Comparison of ENCODE assay signal across 39 mouse cellular contexts in the genomic region with DNA sequence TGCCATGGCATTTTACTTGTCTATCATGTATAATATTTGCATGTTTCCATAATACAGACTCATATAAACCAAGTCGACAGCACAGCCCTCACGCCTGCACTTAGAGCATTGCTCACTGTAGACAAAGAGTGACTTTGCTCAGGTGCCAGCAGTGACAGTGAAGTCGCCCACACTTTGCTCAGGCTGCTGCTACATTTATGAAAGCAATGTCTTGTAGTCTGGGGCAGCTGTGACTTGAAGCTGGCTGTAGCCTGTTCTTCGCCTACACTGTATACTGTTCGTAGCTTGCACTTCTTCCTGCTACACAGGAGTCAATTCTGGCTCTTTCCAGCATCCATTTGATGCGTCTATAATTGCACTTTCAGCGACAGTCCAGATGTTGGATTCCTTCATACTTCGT. TPM values are rescaled to one million over a fixed set of nuclear protein-coding genes. Genes with fewer than 3 reads are reported as not detected.
DNase-seq lines count a peak whose midpoint lies in the region; ATAC-seq lines count a peak whose summit lies in the region.
"Had no signal": no experiment of that assay in that cellular context is flagged by ENCODE, and none has a peak within 500 bp of the region (broad histone marks: within the 10 kb centered on the region; RNA-seq: fewer than 3 reads in every experiment).

No protein-coding gene starts in this region.

- no peak overlapping the region for H3K4me2 ChIP-seq in forebrain, embryonic 12.5 days
- H3K4me2 ChIP-seq: heart, embryonic 15.5 days; hindbrain, embryonic 15.5 days; liver, embryonic 15.5 days; lung, embryonic 15.5 days; neural tube, embryonic 13.5 days; stomach, embryonic 15.5 days had no signal

- intact Hi-C loops in left cerebral cortex, postnatal 4 days (cut with DNase I): no loop called here

- no peaks in the 10 kb centered on the region for H3K27me3 ChIP-seq in forebrain, embryonic 12.5 days
- H3K27me3 ChIP-seq: CH12.LX; heart, embryonic 15.5 days; hindbrain, embryonic 15.5 days; lung, embryonic 15.5 days; neural tube, embryonic 13.5 days; stomach, embryonic 15.5 days had no signal

- ATAC-seq in forebrain, embryonic 12.5 days (ENCODE audit: low FRiP score): no peak
- ATAC-seq: intestine, embryonic 16.5 days; midbrain, embryonic 16.5 days; Patski had no signal

- WGBS in forebrain, embryonic 12.5 days: 90% methylated on average over 8 of the region's 8 CpGs

- H3K36me3 ChIP-seq in forebrain, embryonic 12.5 days (replicated peaks): no peaks in the 10 kb centered on the region
- H3K36me3 ChIP-seq: embryonic facial prominence, embryonic 10.5 days; G1E; heart, embryonic 15.5 days; hindbrain, embryonic 15.5 days; limb, embryonic 10.5 days; liver, embryonic 15.5 days; lung, embryonic 15.5 days; midbrain, embryonic 10.5 days; neural tube, embryonic 13.5 days; stomach, embryonic 15.5 days had no signal

- no peak overlapping the region for H3K9ac ChIP-seq in forebrain, embryonic 12.5 days
- H3K9ac ChIP-seq: heart, embryonic 15.5 days; hindbrain, embryonic 15.5 days; liver, embryonic 15.5 days; lung, embryonic 15.5 days; neural tube, embryonic 13.5 days; stomach, embryonic 15.5 days had no signal

- no peaks in the 10 kb centered on the region for H3K9me3 ChIP-seq in forebrain, embryonic 12.5 days
- H3K9me3 ChIP-seq: embryonic facial prominence, embryonic 10.5 days; G1E; heart, embryonic 15.5 days; hindbrain, embryonic 15.5 days; limb, embryonic 10.5 days; liver, embryonic 15.5 days; lung, embryonic 15.5 days; midbrain, embryonic 10.5 days; neural tube, embryonic 13.5 days; stomach, embryonic 15.5 days had no signal

- H3K27ac ChIP-seq in forebrain, embryonic 12.5 days: no peak overlapping the region
- H3K27ac ChIP-seq: embryonic facial prominence, embryonic 10.5 days; heart, embryonic 15.5 days; hindbrain, embryonic 15.5 days; limb, embryonic 10.5 days; liver, embryonic 15.5 days; lung, embryonic 15.5 days; midbrain, embryonic 10.5 days; neural tube, embryonic 13.5 days; stomach, embryonic 15.5 days had no signal

- peak; percentile 11 for DNase-seq in left cerebral cortex, adult 11 months (ENCODE audit: low spot score)
- DNase-seq in left cerebral cortex, postnatal 4 days: no peak
- DNase-seq in frontal cortex, adult 2 months (ENCODE audit: extremely low spot score in 1 of 2, low spot score in 1 of 2): peak; percentile 10 to 64
- DNase-seq in left cerebral cortex, adult 9 months (ENCODE audit: low spot score in 2 of 2): peak; percentile 40 to 42
- DNase-seq in right cerebral cortex, postnatal 25 days: peak; percentile 14
- no peak for DNase-seq in kidney, adult 11 months
- DNase-seq: adrenal gland, postnatal 36 days; B cell, adult 2 months; cerebellum, adult 11 months; cerebellum, postnatal 10 days; gastrocnemius, postnatal 36 days; heart, postnatal 4 days; kidney, postnatal 36 days; liver; lung, postnatal 4 days; thymus, adult 18-20 months; thymus, postnatal 4 days had no signal

- no peaks in the 10 kb centered on the region for H3K4me1 ChIP-seq in forebrain, embryonic 12.5 days
- H3K4me1 ChIP-seq: embryonic facial prominence, embryonic 10.5 days; heart, embryonic 15.5 days; hindbrain, embryonic 15.5 days; limb, embryonic 10.5 days; liver, embryonic 15.5 days; midbrain, embryonic 10.5 days; neural tube, embryonic 13.5 days; stomach, embryonic 15.5 days had no signal

- no peak overlapping the region for H3K4me3 ChIP-seq in forebrain, embryonic 12.5 days (replicated peaks)
- H3K4me3 ChIP-seq: embryonic facial prominence, embryonic 10.5 days; heart, embryonic 15.5 days; hindbrain, embryonic 15.5 days; limb, embryonic 10.5 days; liver, embryonic 15.5 days; lung, embryonic 15.5 days; midbrain, embryonic 10.5 days; myocyte; neural tube, embryonic 13.5 days; stomach, embryonic 15.5 days had no signal

RNA-seq across cellular contexts. Expression of gene Sycp2l, which starts 15.0 kb away (rescaled TPM):
- total RNA-seq in left cerebral cortex, postnatal 4 days (2021): under 1 TPM in 1 of 2 experiments, not detected in 1; 0.14 TPM
- polyA plus RNA-seq in frontal cortex, adult 2 months (2012; rRNA removed): 0.06 and 0.16 TPM in 2 replicates
- not detected in 2 replicates for polyA plus RNA-seq in forebrain, embryonic 12.5 days (2016; fragmentation: Nextera tagmentation; extraction: Ambion mirVana)
- total RNA-seq: adrenal gland, adult 18-20 months; adrenal gland, postnatal 36 days; G1E; gastrocnemius, adult 18-20 months; gastrocnemius, postnatal 36 days; heart, adult 8-10 months; heart, postnatal 4 days had no signal
- polyA plus RNA-seq: forebrain, embryonic 11.5 days; G1E; heart, embryonic 15.5 days; hindbrain, embryonic 15.5 days; kidney, embryonic 14.5 days; limb, embryonic 10.5 days; liver, embryonic 15.5 days; lung, embryonic 15.5 days; midbrain, embryonic 10.5 days; midbrain, embryonic 16.5 days; myocyte; neural tube, embryonic 13.5 days; Patski had no signal

RNA-seq across cellular contexts. Expression of gene Gcm2, which starts 18.2 kb away (rescaled TPM):
- not detected for total RNA-seq in left cerebral cortex, postnatal 4 days (2021)
- not detected in 2 replicates for polyA plus RNA-seq in frontal cortex, adult 2 months (2012; rRNA removed)
- not detected in 2 replicates for polyA plus RNA-seq in forebrain, embryonic 12.5 days (2016; fragmentation: Nextera tagmentation; extraction: Ambion mirVana)
- total RNA-seq: adrenal gland, adult 18-20 months; adrenal gland, postnatal 36 days; G1E; gastrocnemius, adult 18-20 months; gastrocnemius, postnatal 36 days; heart, adult 8-10 months; heart, postnatal 4 days had no signal
- polyA plus RNA-seq: cortical plate, adult 2 months; forebrain, embryonic 11.5 days; G1E; heart, embryonic 15.5 days; hindbrain, embryonic 15.5 days; intestine, embryonic 16.5 days; kidney, embryonic 14.5 days; limb, embryonic 10.5 days; liver, embryonic 15.5 days; lung, embryonic 15.5 days; midbrain, embryonic 10.5 days; midbrain, embryonic 16.5 days; myocyte; neural tube, embryonic 13.5 days; Patski; stomach, embryonic 15.5 days had no signal

RNA-seq across cellular contexts. Expression of gene Mak, which starts 49.6 kb away (rescaled TPM):
- total RNA-seq in left cerebral cortex, postnatal 4 days (2021): 1 to 10 TPM; 2.6 to 4.0 TPM
- 1.9 TPM in 2 replicates for polyA plus RNA-seq in frontal cortex, adult 2 months (2012; rRNA removed)
- 0.78 and 0.91 TPM in 2 replicates for polyA plus RNA-seq in forebrain, embryonic 12.5 days (2016; fragmentation: Nextera tagmentation; extraction: Ambion mirVana)
- total RNA-seq: adrenal gland, postnatal 36 days; CH12.LX; gastrocnemius, adult 18-20 months; gastrocnemius, postnatal 36 days; heart, adult 8-10 months; heart, postnatal 4 days had no signal
- polyA plus RNA-seq: G1E had no signal

Comparison
In these comparisons a context has a peak if more than half of its experiments do, and no peak if none do; other contexts are left out.
1. DNase-seq: peak in left cerebral cortex, adult 11 months (single experiment), frontal cortex, adult 2 months (2 of 2), left cerebral cortex, adult 9 months (2 of 2) and right cerebral cortex, postnatal 25 days (single experiment); none in left cerebral cortex, postnatal 4 days (single experiment) and kidney, adult 11 months (single experiment).